Mouse (Mus musculus) forelimb bud, embryonic 11.5 days (tissue): Measurements from ENCODE around the gene 1700028K03Rik.

Experiments
- DNase-seq: peaks from one replicate; pipeline ENCODE4 v3.0.0-alpha.2; 2012; ENCODE audit warnings: low read depth, low spot score

1700028K03Rik gene

DNA sequence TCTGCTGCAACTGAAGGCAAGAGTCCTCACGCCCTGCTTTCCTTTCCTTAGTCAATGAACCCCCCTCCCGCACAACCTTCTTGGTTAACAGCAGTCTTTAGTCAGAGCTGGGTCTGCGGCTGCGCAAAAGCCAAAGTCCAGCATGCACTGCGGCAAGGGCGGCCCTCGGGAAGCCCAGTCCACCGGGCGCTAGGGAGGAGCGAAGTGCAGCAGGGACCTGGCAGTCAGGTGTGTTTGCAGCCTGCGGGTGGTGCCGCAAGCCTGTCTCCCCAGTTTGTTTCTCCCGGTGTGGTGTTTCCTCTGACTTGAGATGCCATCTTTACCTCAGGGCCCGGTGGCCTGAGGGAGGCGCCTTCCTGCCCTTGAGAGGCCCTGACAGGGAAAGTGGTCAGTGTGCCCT is at the start of gene 1700028K03Rik:
Gene 1700028K03Rik, plus strand, starts transcription at position 129 of the 400 bp plus-strand sequence.
- no peak for DNase-seq

GRCm38 (mm10) chr5:107488996-107489395 is 45.5 kb upstream of the 1700028K03Rik start:
- DNase-seq: no peak

DNA sequence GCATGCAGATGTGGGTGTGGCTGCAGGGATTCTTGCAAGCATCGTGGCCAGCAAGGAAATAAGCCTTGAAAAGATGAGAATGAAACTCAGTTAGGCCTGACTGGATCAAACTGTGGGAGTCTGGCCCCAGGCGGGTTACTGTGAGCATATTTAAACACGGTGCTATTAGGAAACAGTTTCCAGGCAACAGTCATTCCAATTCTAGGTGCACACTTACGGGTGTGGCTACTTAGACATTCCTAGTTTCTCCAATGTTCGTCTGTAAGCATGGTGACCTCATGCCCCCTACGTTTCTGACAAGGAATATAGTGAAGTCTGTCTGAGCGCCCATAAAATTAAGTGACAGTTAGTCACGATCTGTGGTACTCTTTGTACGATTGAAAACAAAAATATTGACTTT is 43.5 kb upstream of the 1700028K03Rik start:
- no peak for DNase-seq

DNA sequence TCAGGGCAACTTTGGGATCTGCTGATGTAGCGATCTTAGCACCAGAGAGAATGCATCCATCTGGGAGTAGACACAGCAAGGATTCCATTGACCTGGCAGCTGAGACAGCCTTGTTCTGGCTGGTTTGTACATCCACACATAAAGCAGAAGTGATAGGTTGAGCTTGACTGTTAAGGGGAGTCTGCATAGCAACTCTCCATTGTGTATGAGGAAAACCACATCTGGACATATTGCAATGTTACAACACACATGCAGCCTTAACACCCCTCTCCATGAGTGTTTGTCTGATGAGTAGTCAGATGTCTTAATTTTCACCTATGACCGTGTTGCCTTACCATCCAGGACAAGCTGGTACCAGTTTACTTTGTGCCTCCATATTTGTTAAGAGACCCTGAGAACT is 42.0 kb upstream of the 1700028K03Rik start:
- DNase-seq: no peak

- no peak for DNase-seq
Observed at GRCm38 (mm10) chr5:107494759-107495158, 39.8 kb upstream of the 1700028K03Rik start.

- no peak for DNase-seq
Observed at GRCm38 (mm10) chr5:107496047-107496446, 38.5 kb upstream of the 1700028K03Rik start.

- peak; percentile 26 for DNase-seq
Observed at GRCm38 (mm10) chr5:107497519-107498501, 36.7 kb upstream of the 1700028K03Rik start.

DNA sequence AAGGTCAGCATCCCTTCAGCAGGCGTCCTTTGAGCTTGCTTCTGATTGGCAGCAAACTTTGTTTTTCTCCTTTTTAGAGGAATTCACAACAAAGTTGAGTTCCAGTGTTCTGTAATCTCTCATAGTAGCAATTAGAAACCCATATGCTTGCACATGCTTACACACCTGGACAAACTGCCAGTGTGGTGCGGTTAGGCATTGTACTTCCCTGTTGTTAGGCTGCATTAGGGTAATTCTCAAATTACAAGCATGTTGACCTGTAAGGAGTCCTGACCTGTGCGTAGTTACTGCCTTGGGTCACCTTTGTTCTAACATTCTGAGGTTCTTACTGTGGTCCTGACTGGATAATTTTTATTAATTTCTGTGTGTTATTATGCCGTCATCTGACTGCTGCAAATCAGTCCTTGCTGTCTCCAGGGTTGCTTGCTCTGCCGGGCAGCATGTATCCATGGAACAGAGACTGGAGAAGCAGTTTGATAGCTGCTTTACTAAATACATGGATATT is 35.7 kb upstream of the 1700028K03Rik start:
- no peak for DNase-seq

DNA sequence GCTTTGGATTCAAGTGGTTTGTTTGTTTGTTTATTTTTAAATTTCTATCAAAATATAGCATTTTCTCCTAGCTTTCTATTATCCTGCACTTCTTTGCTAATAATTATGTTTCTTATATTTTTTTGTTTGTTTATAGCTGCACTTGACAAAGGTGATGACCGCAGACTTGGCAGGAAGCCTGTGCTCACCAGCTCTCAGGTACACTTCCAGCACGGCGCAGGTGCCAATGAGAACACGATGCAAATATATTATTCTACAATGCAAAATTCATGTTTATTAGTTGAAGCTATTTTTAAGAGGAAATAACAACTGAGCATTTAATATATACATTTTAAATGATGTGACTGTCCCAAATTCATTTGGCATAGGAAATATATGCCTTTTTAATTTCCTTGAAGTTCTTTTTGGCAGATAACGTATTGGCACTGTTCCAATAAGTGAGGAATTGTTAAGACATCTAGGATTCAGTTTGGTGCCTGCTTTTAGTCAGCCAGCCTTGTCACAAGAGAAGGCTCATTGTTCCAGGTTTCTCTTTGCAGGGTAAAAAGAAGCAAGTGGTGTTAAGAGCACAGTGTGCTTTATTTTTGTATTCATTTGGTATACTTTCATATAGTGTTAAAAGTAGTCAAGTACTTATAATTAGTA is 34.5 kb upstream of the 1700028K03Rik start:
- DNase-seq: no peak

DNA sequence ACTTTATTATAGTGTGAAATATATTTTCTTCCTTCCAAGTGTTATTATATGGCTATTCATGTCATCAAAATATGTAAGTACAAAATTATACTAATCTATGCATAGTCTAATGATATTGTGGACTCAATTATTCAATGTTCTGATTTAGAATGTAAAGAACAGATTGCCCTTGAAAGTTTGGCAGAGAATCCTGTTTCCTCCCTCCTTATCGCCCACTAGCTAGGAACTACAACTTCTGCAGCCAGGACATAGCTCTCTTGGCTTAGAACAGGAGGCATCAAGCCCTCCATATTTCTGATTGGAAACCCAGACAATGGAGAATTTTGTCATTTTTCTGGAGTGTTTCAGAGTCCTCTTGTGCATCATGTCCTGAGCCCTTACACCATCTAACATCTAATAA is 33.8 kb upstream of the 1700028K03Rik start:
- DNase-seq: no peak

GRCm38 (mm10) chr5:107507321-107507720 is 27.2 kb upstream of the 1700028K03Rik start, which contains the start of gene Gm42669:
TSS of gene Gm42669 (plus strand) at chr5:107507621.
- no peak for DNase-seq

GRCm38 (mm10) chr5:107510503-107510902 is 24.0 kb upstream of the 1700028K03Rik start:
- DNase-seq: no peak

DNA sequence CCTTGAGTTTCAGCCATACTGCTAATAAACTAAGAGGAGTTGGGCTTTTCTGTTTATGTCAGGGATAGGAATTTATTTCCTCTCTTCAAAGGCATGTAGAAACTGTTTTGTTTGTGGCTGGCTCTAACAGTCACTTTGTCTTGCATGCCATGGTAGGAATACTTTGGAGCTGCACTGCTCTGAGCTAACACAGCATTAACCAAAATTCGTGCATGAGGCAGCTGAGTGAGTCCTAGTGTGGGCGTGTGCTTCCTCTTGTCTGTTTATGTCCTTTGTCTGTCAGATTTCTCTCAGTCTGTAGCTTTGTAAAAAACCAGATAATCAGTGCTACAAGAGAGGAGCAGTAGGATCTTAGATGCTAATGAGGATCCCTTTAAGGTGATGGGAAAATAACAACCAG is 23.2 kb upstream of the 1700028K03Rik start:
- DNase-seq: no peak

DNA sequence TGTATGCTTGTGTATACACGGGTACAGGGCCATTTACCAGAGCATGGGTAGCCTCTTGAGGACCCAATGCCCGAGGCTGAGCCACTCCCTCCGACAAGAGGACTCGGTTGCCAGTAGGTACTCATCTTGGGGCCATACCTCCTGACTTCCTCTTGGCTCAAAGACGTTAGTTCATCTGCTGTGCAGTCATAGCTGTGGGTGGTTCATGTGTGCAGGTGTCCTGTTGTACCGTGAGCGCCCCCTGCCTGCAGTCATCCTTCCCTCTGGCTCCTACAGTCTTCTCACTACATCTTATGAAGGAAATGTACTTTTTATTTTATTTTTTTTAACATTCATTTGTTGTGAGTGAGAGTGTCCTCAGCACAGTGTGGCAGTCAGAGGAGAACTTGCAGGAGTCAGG is 20.9 kb upstream of the 1700028K03Rik start:
- DNase-seq: peak; percentile 42

DNA sequence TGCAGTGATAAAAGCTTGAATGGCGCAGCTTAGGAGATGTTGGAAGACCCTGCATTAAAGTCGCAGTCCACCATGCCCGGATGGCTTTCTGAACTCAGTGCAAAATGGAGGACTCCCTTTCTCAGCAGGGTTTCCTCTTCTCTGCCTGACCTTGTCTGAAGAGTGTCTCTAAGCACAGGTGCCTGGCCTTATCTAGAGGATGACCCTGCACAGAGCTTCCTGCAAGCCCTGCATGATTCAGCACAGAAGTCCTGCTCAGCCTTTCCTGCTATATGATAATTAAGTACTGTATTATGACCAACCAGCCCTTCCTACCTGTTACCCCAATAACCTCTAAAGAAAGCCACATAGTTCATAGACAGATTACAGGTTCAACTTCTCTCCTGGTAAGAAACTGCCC is 19.1 kb upstream of the 1700028K03Rik start:
- DNase-seq: no peak

DNA sequence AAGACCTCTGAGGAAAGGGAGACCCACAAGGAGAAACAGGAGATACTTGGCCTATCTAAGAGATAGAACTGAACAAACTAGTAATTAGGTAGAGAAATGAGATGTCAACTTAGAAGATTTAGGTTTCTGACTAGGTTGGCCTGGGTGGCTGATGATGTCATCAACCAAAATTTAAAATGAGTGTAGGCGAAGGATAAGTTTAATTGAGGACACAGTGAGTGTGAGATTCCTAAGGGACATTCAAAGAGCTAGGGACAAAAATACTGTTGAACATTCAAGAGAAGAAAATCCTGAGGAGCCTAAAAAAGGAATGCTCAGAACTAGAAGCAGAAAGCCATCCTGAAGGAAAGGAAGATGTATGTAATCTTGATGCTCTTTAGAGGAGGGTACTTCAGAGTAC is 18.4 kb upstream of the 1700028K03Rik start:
- DNase-seq: no peak

DNA sequence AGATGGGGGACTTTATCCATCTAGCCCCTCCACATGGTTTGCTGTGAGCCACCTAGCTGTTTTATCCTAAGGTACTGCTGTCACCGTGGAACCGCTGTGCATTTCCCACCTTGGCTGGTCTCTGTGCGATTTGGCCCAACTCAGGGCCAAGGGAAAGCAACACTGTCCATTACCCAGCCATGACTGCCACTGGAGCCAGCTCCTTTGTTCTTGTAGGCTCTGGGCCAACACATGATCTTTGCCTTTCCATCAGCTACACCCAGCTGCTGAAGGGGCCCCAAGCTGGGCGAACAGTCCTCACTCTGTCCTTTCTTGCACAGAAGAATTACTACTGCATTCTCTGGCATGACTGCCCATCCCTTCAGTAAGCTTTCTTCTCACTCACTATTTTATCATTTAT is 15.9 kb upstream of the 1700028K03Rik start:
- no peak for DNase-seq

- DNase-seq: no peak
Observed at GRCm38 (mm10) chr5:107521386-107521785, 13.1 kb upstream of the 1700028K03Rik start.

GRCm38 (mm10) chr5:107521897-107522296 is 12.6 kb upstream of the 1700028K03Rik start:
- no peak for DNase-seq

DNA sequence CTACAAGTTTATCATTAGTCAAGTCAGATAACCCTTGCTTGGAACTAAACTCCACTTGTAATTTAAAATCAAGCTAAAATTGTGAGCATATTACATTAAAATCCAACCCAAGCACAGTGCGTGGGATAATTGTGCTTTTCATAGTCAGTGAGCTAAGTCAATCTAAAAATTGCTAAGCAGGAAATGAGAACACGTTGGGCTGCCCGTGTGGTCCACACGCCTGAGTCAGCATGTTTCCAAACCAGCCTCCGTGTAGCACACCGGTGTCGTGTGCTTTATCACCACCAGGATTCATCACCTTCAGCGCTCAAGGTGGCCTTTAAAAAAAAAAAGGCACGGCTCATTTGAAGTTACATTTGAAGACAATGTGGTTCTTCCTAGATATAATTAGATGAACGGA is 10.2 kb upstream of the 1700028K03Rik start:
- DNase-seq: no peak

GRCm38 (mm10) chr5:107528856-107529255 is 5.7 kb upstream of the 1700028K03Rik start:
- DNase-seq: no peak

GRCm38 (mm10) chr5:107533590-107533989 is 919 bp upstream of the 1700028K03Rik start:
- DNase-seq: no peak
